Mouse (Mus musculus) hindbrain, embryonic 15.5 days (tissue): ENCODE data around the gene Spg7. TPM values are rescaled to one million over a fixed set of nuclear protein-coding genes. Genes with fewer than 3 reads are reported as not detected.
"Not testable (repeated sequence)": the region's sequence is repeated elsewhere in the genome, so short reads cannot be mapped to it uniquely, and the experiment has no call there.

Experiments
- ATAC-seq: fragments of 200-750 bp; cut with Nextera tagmentation; 2 replicates; pipeline ENCODE4 v1.8.0; 2017; ENCODE audit warnings: low read depth, moderate number of reproducible peaks, moderate TSS enrichment; ENCODE audit not compliant: low FRiP score
- H3K27ac ChIP-seq: fragments of 300-500 bp; sonication (generic); replicated peaks from 2 replicates; pipeline ENCODE4 v1.5.1; 2015; ENCODE audit warnings: mild to moderate bottlenecking, inconsistent platforms
- H3K27me3 ChIP-seq: fragments of 300-500 bp; sonication (generic); 2 replicates; pipeline ENCODE4 v1.6.1; 2015; ENCODE audit warnings: control low read depth, inconsistent platforms
- H3K36me3 ChIP-seq: fragments of 300-500 bp; sonication (generic); 2 replicates; pipeline ENCODE4 v1.6.1; 2015; ENCODE audit warnings: control low read depth, inconsistent platforms
- H3K4me1 ChIP-seq: fragments of 300-500 bp; sonication (generic); replicated peaks from 2 replicates; pipeline ENCODE4 v1.6.1; 2015; ENCODE audit warnings: control low read depth, inconsistent platforms
- H3K4me2 ChIP-seq: fragments of 300-500 bp; sonication (generic); 2 replicates; pipeline ENCODE4 v1.6.1; 2015; ENCODE audit warnings: moderate library complexity, mild to moderate bottlenecking, inconsistent platforms
- H3K4me3 ChIP-seq: fragments of 300-500 bp; sonication (generic); 2 replicates; pipeline ENCODE4 v1.5.1; 2015; ENCODE audit warnings: mild to moderate bottlenecking, inconsistent platforms
- H3K9ac ChIP-seq: fragments of 300-500 bp; sonication (generic); 2 replicates; pipeline ENCODE4 v1.6.1; 2015; ENCODE audit warnings: inconsistent platforms
- H3K9me3 ChIP-seq: fragments of 300-500 bp; sonication (generic); 2 replicates; pipeline ENCODE4 v1.6.1; 2016; ENCODE audit warnings: control low read depth, inconsistent platforms
- WGBS: fragments of 180-500 bp; shearing (Covaris S2); methylation state at CpG from one replicate; pipeline ENCODE4 v1.1.7; 2015; 5-methylcytosine and 5-hydroxymethylcytosine counted together
- polyA plus RNA-seq: library from polyadenylated mRNA; unstranded; fragments of >200 nt; fragmentation: Nextera tagmentation; extraction: Ambion mirVana; gene quantifications from 2 replicates; pipeline ENCODE4 v1.2.1, GENCODE M21; 2015

Gene Spg7
- 43.3 and 49.1 TPM in 2 replicates for polyA plus RNA-seq

DNA sequence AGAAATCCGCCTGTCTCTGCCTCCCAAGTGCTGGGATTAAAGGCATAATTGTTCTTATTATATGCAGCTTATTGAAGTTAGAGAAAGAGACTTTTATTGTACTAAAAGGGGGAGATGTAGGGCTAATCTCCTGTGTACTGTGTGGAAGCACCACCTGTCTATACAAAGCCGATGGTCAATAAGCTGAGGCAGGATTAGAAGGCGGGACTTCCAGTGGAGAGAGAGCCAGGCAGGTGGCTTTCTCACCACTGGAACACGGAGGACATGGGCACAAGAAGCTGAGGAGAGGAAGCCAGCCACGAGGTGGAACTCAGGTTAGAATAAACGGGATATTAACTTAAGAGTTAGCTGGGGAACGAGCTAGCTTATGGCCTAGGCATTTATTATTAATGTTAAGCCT, at the start of gene Spg7:
Gene Spg7 (plus strand): TSS at position 222 of the 400 bp plus-strand sequence.
- Histone ChIP-seq H3K4me3 (no peak within 1 kb of the TSS), H3K27ac (no peak within 1 kb of the TSS), H3K9ac (no peak within 1 kb of the TSS), H3K4me2 (no peak within 1 kb of the TSS), H3K36me3 (no peaks in the 10 kb centered on the region), H3K9me3 (no peaks in the 10 kb centered on the region), H3K27me3 (no peaks in the 10 kb centered on the region), H3K4me1 (peaks cover 29% of the 10 kb centered on the region)
- WGBS = 77% methylated on average over 7 of the region's 7 CpGs
- ATAC-seq = no peak

DNA sequence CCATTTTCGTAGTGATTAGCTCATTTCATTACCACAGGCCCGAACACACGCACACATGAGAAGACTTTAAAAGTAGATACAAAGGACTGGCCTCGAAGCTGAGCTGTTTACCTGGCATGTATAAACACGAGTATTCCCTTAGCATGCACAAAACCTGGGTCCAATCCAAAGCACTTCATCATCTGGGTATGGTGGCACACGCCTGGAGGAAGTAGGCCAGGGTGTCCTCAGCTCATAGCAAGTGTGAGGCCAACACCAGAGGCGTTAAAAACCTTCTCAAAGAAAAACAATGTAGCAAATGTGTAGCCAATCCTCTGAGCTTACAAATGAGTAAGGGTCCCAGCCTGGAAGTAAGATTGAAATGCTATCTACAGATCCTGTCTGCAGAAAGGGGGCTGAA, 48.3 kb upstream of the Spg7 start:
- Histone ChIP-seq H3K27me3 (no peaks in the 10 kb centered on the region), H3K4me1 (peaks cover 21% of the 10 kb centered on the region), H3K4me2 (no peak overlapping the region), H3K4me3 (no peak overlapping the region), H3K27ac (no peak overlapping the region), H3K9me3 (no peaks in the 10 kb centered on the region), H3K9ac (no peak overlapping the region), H3K36me3 (no peaks in the 10 kb centered on the region)
- ATAC-seq = no peak
- 86% methylated on average over 7 of the region's 7 CpGs for WGBS

DNA sequence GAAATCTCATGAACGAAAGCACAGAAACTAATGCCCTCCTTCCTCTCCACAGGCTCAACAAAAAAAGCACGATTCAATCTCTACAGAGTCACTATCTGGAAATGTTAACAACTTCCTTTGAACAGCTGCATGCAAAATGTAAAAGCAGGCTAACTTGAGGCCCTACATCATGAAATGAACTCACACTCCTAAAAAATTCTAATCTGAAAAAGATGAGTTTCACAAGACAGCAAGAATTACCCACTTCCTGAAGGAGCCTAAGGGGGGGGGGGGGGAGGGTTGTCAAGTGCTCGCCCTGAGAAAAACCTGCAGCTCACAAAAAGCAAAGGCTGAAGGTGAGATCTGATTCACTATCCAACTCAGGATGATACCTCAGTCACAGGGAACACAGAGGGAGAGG, 47.7 kb upstream of the Spg7 start:
- Histone ChIP-seq H3K9ac (no peak overlapping the region), H3K4me1 (peaks cover 24% of the 10 kb centered on the region), H3K9me3 (no peaks in the 10 kb centered on the region), H3K27me3 (no peaks in the 10 kb centered on the region), H3K4me2 (no peak overlapping the region), H3K27ac (no peak overlapping the region), H3K36me3 (no peaks in the 10 kb centered on the region), H3K4me3 (no peak overlapping the region)
- WGBS = 75% methylated on average over 3 of the region's 3 CpGs
- ATAC-seq = no peak

DNA sequence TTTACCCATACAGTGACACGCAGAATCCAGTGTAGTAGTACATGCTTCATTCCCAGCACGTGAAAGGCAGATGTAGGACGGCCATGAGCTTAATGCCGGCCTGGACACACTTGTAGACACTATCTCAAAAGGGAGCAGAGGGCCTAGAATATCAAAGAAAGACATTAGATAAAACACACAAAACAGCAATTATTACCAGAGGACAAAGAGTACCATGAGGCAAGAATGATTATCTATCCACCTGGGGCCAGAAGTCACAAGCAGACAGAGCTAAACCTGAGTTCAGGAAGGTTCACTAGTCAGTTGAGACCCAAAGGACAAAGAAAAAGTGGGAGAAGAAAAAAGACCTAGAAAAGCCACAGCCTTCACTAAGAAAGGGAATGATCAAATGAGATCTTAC, 45.6 kb upstream of the Spg7 start:
- no peak for ATAC-seq
- WGBS = 93% methylated on average over 4 of the region's 4 CpGs
- Histone ChIP-seq H3K27ac (no peak overlapping the region), H3K4me2 (no peak overlapping the region), H3K27me3 (no peaks in the 10 kb centered on the region), H3K4me1 (peaks cover 36% of the 10 kb centered on the region), H3K4me3 (no peak overlapping the region), H3K9ac (no peak overlapping the region), H3K9me3 (no peaks in the 10 kb centered on the region), H3K36me3 (no peaks in the 10 kb centered on the region)

DNA sequence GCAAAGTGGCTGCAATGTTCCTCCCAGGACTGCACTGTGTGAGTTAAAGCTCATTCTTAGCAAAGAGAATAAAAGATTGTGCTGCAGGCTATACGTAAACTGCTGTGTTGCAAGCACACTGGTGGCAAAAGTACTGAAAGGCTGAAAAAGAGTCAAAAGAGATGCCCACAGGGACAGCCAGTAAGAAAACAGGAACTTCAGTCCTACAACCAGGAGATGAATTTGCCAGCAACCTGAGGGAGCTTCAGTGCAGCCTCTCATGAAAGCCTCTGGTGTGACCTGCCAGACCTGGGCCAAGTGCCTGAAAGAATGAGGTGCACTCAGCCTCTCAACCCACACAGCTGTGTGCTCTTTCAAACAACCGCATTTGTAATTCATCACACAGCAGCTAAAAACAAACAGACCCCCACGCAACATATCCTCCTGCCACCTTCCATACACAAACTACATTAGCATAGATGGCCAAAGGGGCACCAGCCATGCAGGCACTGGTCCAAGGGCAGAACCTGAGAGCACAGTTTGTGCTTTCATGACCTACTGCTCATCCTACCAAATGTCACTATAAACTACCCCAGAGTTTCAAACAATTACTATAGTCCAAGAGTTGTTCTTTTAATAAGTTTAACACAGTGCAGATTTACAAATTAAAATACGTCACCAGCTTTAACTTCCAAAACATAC, 44.1 kb upstream of the Spg7 start:
- Histone ChIP-seq H3K4me1 (peaks cover 36% of the 10 kb centered on the region), H3K9me3 (no peaks in the 10 kb centered on the region), H3K9ac (no peak overlapping the region), H3K4me2 (no peak overlapping the region), H3K27me3 (no peaks in the 10 kb centered on the region), H3K27ac (no peak overlapping the region), H3K36me3 (no peaks in the 10 kb centered on the region), H3K4me3 (no peak overlapping the region)
- ATAC-seq = no peak
- 49% methylated on average over 4 of the region's 4 CpGs for WGBS

DNA sequence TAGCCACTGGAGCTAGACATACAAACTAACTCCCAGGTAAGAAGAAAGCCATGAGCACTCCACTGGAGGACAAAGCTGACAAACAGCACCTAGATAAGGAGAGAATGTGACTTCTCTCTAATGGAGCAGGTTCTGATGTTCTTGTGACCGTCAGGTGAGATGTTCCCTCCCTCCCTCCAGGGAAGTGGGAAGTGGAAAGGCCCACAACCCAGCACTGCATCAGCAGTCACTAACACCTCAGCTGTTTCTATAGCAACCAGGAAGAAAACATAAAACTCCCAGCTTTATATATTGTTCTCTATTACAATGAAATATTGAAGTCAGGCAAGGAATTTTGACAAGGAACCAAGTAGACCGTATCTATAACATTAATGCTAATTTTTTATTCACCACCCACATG, 42.7 kb upstream of the Spg7 start:
- H3K27ac ChIP-seq = no peak overlapping the region
- H3K4me3 ChIP-seq = no peak overlapping the region
- H3K36me3 ChIP-seq = no peaks in the 10 kb centered on the region
- ATAC-seq = no peak
- H3K4me2 ChIP-seq = no peak overlapping the region
- H3K4me1 ChIP-seq = peaks cover 31% of the 10 kb centered on the region
- 63% methylated on average over 2 of the region's 2 CpGs for WGBS
- no peaks in the 10 kb centered on the region for H3K27me3 ChIP-seq
- no peak overlapping the region for H3K9ac ChIP-seq
- H3K9me3 ChIP-seq = no peaks in the 10 kb centered on the region

DNA sequence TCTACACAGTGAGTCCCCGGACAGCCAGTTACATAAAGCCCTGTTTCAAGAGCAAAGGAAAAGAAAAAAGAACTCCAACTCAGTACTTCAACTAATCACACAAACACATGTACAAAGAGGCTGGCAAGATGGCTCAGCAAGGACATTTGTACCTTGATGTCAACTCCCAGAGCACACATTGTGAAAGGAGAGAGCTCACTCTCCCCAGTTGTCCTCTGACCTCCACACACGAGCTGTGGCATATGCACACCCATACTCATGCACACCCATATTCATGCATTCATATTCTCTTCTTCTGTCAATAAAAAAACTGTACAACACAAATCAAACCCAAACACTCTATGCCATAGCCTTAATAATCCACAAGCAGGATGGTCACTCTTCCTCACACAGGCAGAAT, 41.9 kb upstream of the Spg7 start:
- peaks cover 31% of the 10 kb centered on the region for H3K4me1 ChIP-seq
- no peaks in the 10 kb centered on the region for H3K9me3 ChIP-seq
- H3K36me3 ChIP-seq = no peaks in the 10 kb centered on the region
- no peak overlapping the region for H3K9ac ChIP-seq
- H3K27ac ChIP-seq = no peak overlapping the region; the same call in 1 of the 2 replicates
- H3K4me2 ChIP-seq = no peak overlapping the region
- no peak overlapping the region for H3K4me3 ChIP-seq
- 81% methylated on average over 2 of the region's 2 CpGs for WGBS
- ATAC-seq = no peak
- H3K27me3 ChIP-seq = no peaks in the 10 kb centered on the region

DNA sequence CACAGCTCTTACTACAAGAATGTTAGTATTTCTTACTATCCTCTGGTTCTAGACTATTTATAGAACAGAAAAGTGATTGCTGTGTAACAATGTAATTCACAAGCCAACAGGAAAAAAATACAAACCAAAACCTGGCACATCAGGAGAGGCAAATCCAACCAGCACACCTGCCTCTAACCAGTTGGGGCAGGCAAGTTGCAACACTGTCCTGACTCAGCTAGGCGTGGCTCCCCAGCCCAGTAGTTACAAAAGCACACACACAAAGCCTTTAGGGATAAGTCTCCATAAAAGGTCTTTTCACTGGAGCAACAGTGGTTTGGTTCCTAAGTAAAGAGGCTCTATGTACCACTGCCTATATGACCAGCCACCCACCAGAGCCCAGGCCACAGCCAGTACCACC, 41.5 kb upstream of the Spg7 start:
- H3K27ac ChIP-seq = no peak overlapping the region
- no peaks in the 10 kb centered on the region for H3K9me3 ChIP-seq
- no peaks in the 10 kb centered on the region for H3K36me3 ChIP-seq
- peaks cover 31% of the 10 kb centered on the region for H3K4me1 ChIP-seq
- no peaks in the 10 kb centered on the region for H3K27me3 ChIP-seq
- ATAC-seq = no peak
- H3K4me3 ChIP-seq = no peak overlapping the region
- 81% methylated on average over 1 of the region's 1 CpGs for WGBS
- no peak overlapping the region for H3K4me2 ChIP-seq
- H3K9ac ChIP-seq = no peak overlapping the region

DNA sequence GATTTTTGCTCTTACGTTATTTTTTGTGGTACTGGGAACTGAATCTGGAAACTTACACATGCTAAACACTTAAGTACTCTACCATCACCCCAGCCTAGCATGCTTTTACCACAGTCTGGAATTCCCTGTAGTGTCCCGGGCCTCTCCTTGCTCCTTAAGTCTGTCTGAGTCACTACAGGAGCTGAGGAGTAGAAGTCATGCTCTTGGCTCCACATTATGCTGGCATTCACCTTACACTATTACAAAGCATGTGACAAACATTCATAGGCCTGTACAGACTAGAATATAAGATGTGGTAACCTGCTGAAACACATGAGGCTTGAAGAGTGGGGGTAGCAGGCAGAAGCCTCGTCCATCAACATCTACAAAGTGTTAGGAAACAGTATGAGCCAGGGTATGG, 40.0 kb upstream of the Spg7 start:
- ATAC-seq = no peak
- H3K27me3 ChIP-seq = no peaks in the 10 kb centered on the region
- H3K27ac ChIP-seq = no peak overlapping the region
- no peaks in the 10 kb centered on the region for H3K36me3 ChIP-seq
- H3K4me2 ChIP-seq = no peak overlapping the region
- 93% methylated on average over 3 of the region's 3 CpGs for WGBS
- H3K4me1 ChIP-seq = peaks cover 31% of the 10 kb centered on the region
- no peak overlapping the region for H3K4me3 ChIP-seq
- no peak overlapping the region for H3K9ac ChIP-seq
- no peaks in the 10 kb centered on the region for H3K9me3 ChIP-seq

DNA sequence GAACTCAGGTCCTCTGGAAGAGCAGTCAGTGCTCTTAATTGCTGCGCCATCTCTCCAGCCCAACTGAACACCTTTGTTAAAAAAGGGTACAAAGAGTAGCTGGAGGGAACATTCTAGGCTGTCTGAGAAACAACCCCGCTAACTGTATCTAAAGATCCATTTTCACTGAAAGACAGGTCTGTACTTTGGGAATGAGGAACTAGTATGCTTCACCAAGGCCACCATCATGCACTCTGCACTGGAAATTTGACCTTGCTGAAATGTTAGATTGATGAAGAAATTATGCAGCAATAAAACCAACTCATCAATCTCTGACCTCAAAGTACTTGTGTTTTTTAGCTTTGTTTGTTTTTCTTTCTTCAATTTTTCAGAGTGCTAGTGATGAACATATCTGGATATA, 38.5 kb upstream of the Spg7 start:
- no peak for ATAC-seq

DNA sequence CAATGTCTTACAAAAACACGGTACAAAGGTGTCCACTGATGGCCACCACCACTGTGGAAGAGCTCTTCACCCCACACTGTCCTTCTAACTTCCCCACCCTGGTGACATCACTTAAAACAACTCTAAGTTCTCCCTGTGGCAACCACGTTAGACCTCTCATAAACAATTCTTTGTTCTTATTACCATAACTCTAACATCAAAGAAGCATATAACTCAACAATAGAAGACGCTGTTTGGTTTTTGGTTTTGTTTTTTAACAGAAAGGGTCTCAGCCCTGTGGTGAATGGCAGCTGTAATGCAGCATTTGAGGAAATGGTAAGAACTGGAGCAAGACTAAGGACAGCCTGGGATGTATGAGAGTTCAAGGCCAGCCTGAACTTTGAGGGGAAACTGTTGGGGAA, 36.8 kb upstream of the Spg7 start:
- Histone ChIP-seq H3K4me3 (no peak overlapping the region), H3K4me2 (no peak overlapping the region), H3K9ac (no peak overlapping the region), H3K4me1 (peaks cover 7% of the 10 kb centered on the region), H3K27me3 (no peaks in the 10 kb centered on the region), H3K9me3 (no peaks in the 10 kb centered on the region), H3K36me3 (no peaks in the 10 kb centered on the region), H3K27ac (no peak overlapping the region)
- ATAC-seq = no peak
- WGBS = 85% methylated on average over 3 of the region's 3 CpGs

More for the DNA sequence above, 38.5 kb upstream of the Spg7 start:
- Histone ChIP-seq H3K4me2 (no peak overlapping the region), H3K4me1 (peaks cover 16% of the 10 kb centered on the region), H3K27ac (no peak overlapping the region), H3K9ac (no peak overlapping the region), H3K4me3 (no peak overlapping the region), H3K9me3 (no peaks in the 10 kb centered on the region), H3K36me3 (no peaks in the 10 kb centered on the region), H3K27me3 (no peaks in the 10 kb centered on the region)
- 97% methylated on average over 2 of the region's 2 CpGs for WGBS

DNA sequence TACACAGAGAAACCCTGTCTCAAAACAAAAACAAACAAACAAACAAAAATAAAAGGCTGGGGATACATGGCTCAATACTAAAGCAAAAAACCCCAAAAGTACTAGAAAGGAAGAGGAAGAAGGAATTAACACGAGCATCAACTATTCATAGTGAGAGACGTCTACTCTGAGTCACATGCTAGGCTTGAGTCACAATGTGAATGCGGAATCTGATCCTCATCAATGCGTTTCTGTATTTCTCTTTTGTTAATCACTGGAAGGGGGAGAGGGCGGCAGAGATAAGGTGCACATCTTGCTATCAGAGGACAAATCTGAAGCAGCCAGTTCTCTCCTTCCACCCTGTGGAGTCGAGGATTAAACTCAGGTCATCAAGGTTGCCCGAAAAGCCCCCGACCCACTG, 35.0 kb upstream of the Spg7 start:
- H3K4me3 ChIP-seq = no peak overlapping the region
- H3K27ac ChIP-seq = no peak overlapping the region
- no peaks in the 10 kb centered on the region for H3K36me3 ChIP-seq
- no peak for ATAC-seq
- no peaks in the 10 kb centered on the region for H3K27me3 ChIP-seq
- no peak overlapping the region for H3K9ac ChIP-seq
- H3K9me3 ChIP-seq = no peaks in the 10 kb centered on the region
- H3K4me1 ChIP-seq = no peaks in the 10 kb centered on the region; the same call in 1 of the 2 replicates
- 91% methylated on average over 8 of the region's 8 CpGs for WGBS
- no peak overlapping the region for H3K4me2 ChIP-seq

DNA sequence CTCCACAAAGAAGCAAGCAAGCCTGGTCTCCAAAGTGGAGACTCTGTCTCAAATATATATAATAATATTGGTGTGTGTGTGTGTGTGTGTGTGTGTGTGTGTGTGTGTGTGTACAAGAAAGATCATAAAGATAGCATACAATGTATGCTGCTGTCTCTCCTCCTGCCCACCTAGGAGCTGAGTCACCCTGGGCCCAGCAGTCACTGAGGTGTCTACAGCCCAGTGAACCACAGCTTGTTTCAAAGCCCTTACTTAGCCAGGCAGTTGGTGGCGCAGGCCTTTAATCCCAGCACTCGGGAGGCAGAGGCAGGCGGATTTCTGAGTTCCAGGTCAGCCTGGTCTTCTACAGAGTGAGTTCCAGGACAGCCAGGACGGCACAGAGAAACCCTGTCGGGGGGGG, 32.7 kb upstream of the Spg7 start:
- H3K4me2 ChIP-seq, H3K36me3 ChIP-seq, H3K27ac ChIP-seq, H3K27me3 ChIP-seq, H3K4me1 ChIP-seq, H3K4me3 ChIP-seq, ATAC-seq, H3K9ac ChIP-seq, H3K9me3 ChIP-seq: not testable (repeated sequence)
- 90% methylated on average over 5 of the region's 5 CpGs for WGBS
